Mouse (Mus musculus): ENCODE results near the gene Gm4553.
"Not testable (repeated sequence)": the region's sequence is repeated elsewhere in the genome, so short reads cannot be mapped to it uniquely, and the experiment has no call there.

Gm4553 gene

DNA sequence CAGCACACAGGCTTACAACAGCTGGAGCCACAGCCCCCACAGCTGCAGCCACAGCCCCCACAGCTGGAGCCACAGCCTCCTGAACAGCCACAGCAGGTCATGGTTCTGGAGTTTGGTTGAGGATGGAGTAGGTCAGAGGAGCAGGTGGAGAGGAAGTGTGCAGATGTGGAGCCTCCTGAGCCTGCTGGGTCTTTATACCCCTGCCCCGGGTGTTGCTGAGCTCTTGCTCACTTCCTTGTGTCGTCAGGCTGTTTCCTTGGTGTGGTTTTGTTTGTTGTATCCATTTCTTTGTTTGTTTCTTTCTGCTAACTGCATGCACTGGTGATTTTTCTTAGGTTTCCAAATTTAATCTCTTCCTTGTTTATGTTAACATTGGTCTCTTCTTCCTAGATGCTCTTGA, 29.6 kb downstream of the Gm4553 start, which contains the start of gene Gm39115:
Gene Gm39115, minus strand, starts transcription at position 101 of the 400 bp plus-strand sequence.
- DNase-seq (ENCODE audit: low read depth, low spot score): not testable (repeated sequence)

DNA sequence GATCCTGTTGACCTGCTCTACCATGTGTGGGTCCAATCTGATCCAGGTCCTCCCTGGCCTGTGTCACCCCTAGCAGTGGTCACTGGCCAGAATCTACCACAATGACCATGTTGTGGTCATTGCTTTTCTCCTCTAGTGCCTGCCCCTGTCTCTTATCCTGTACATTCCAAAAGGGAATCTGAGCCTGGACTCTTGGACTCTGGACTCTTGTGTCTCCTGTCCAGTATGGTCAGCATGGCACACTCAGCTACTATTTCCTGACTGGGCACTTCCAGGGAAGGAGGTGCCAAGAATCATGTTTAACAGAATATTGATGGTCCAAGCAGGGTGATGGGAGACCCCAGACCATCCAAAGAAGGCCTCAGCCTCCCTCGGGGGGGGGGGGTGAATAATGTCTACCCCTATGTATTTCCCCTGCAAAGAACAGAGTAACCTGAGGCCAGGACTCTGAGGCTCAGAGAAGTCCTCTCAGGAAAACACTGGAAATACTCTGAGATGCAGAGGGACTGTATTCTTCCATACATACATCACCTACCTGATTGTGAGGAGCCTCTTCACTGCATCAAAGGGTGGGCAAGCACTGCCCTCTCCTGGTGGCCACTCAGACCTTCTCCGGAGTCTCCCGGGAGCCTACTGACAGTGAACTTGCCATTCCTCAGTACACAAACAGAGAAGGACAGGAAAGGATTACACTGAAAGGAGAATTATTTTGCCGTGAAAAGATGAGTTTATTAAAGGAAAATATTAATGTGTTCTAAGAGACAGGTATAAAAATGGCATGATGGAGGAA, 31.1 kb downstream of the Gm4553 start:
- no peak for DNase-seq (ENCODE audit: low read depth, low spot score)

DNA sequence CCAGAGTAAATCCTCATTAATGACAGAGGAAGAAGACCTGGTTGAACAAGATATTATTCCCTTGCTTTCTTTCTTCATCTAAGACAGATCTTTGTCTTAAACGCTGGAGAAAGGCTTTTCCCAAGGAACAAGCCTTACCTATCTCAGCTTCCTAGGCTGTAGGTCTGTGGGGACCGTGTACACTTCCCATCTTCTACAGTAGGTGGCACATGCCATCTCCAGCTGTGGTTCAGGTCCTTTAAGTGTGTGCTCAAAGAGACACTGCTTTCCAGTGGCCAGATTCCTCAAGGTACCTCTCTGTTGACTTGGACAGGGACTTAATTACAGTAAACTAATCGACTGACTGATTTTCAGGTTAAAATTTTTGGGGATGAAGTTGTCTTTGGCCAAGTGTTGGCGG, 36.7 kb downstream of the Gm4553 start:
- peak; percentile 16 for DNase-seq (ENCODE audit: low read depth, low spot score)

DNA sequence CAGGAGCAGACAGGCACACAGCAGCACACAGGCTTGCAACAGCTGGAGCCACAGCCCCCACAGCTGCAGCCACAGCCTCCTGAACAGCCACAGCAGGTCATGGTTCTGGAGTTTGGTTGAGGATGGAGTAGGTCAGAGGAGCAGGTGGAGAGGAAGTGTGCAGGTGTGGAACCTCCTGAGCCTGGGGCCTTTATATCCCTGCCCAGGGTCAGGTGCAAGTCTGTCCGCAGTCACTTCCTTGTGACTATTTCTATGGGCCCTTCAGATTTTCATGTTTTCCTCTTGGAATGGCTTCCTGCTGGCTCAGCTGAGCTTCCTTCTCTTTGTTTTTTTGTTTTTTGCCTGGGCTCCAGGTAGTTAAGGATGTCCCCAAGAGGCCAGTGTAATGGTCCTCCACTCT, 44.9 kb downstream of the Gm4553 start, which contains the start of gene Gm45618:
Gene Gm45618, minus strand, starts transcription at position 101 of the 400 bp plus-strand sequence.
- not testable (repeated sequence) for DNase-seq (ENCODE audit: low read depth, low spot score)

DNA sequence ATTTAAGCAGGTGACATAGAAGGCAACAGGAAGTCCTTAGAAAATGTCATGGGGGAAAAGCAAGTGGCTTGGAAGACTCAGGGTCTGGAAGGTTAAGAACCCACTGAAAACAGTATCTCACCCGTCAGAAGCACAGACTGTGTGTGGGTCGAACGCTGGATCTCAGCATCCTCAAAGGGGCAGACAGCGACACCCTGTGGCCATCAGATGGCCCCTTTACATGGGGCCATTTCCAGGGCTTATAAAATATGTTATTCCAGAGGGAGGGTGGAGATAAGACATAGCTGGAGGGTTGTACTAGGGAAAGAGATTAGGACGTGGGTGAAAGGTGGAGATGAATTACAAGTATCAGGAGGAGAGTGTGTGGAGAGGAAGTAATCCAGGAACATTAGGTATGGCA, 45.9 kb downstream of the Gm4553 start:
- DNase-seq (ENCODE audit: low read depth, low spot score): peak; percentile 40
